Comparison of ENCODE assay signal across 31 mouse cellular contexts in genomic region chr1:170457673-170458072, GRCm38 (mm10).
DNase-seq lines count a peak whose midpoint lies in the region; ATAC-seq and TF ChIP-seq lines count a peak whose summit lies in the region.
"Had no signal": no experiment of that assay in that cellular context is flagged by ENCODE, and none has a peak within 500 bp of the region (broad histone marks: within the 10 kb centered on the region; RNA-seq: fewer than 3 reads in every experiment).

No protein-coding gene starts in this region.

- 0 out of 2 replicates have a peak overlapping the region, but pooled peaks have one; percentile 7 for H3K4me2 ChIP-seq in heart, embryonic 14.5 days (ENCODE audit: low read length)
- H3K4me2 ChIP-seq in lung, embryonic 14.5 days: no peak overlapping the region
- no peak overlapping the region for H3K4me2 ChIP-seq in midbrain, embryonic 16.5 days (ENCODE audit: low read length)
- H3K4me2 ChIP-seq: embryonic facial prominence, embryonic 13.5 days; forebrain, embryonic 15.5 days; heart, embryonic 15.5 days; hindbrain, embryonic 13.5 days; liver, embryonic 12.5 days; midbrain, embryonic 15.5 days had no signal

- no peak for TF ChIP-seq CTCF in lung, embryonic 14.5 days (IDR thresholded peaks at IDR 0.05; ENCODE audit: low read depth)
- no peak for TF ChIP-seq CTCF in Patski (IDR thresholded peaks at IDR 0.05)

- no peak for ATAC-seq in heart, embryonic 14.5 days (ENCODE audit: insufficient number of reproducible peaks, insufficient read depth, low FRiP score, low read depth)
- peak; percentile 70; the same call in 1 of the 2 replicates for ATAC-seq in lung, embryonic 14.5 days (ENCODE audit: insufficient read depth)
- peak; percentile 90 for ATAC-seq in Patski
- no peak for ATAC-seq in megakaryocyte progenitor cell, adult 5-6 weeks (replicated peaks; ENCODE audit: poor library complexity)
- no peak for ATAC-seq in midbrain, embryonic 16.5 days
- ATAC-seq: forebrain, embryonic 15.5 days; liver, embryonic 12.5 days; liver, postnatal 0 days; midbrain, embryonic 15.5 days had no signal

- H3K9me3 ChIP-seq in heart, embryonic 14.5 days (ENCODE audit: control insufficient read depth, low read length): peaks cover 11% of the 10 kb centered on the region; the same call in 1 of the 2 replicates
- H3K9me3 ChIP-seq in lung, embryonic 14.5 days (ENCODE audit: low read depth, low read length): no peaks in the 10 kb centered on the region
- H3K9me3 ChIP-seq in midbrain, embryonic 16.5 days (replicated peaks; ENCODE audit: control insufficient read depth, low read length, poor library complexity, severe bottlenecking): no peaks in the 10 kb centered on the region
- H3K9me3 ChIP-seq: forebrain, embryonic 15.5 days; heart, embryonic 15.5 days; liver, embryonic 12.5 days; midbrain, embryonic 15.5 days had no signal

- POLR2A ChIA-PET in Patski (lab: Charles Lee): interaction anchor here (0.7 to 0.9 kb wide), 2 partner anchors 23 to 985 kb away, joined by 3 read pairs; no protein-coding TSS in a partner anchor

- H3K4me3 ChIP-seq in heart, embryonic 14.5 days (ENCODE audit: control insufficient read depth in 1 of 2, insufficient read depth in 1 of 2, low read depth in 1 of 2, low read length in 2 of 2): no peak overlapping the region
- H3K4me3 ChIP-seq in lung, embryonic 14.5 days (ENCODE audit: low read depth, low read length): no peak overlapping the region
- H3K4me3 ChIP-seq in midbrain, embryonic 16.5 days (ENCODE audit: low read depth, low read length): no peak overlapping the region
- H3K4me3 ChIP-seq: embryonic facial prominence, embryonic 13.5 days; forebrain, embryonic 10.5 days; forebrain, embryonic 15.5 days; heart, adult 2 months; heart, embryonic 15.5 days; hindbrain, embryonic 13.5 days; liver, embryonic 12.5 days; midbrain, embryonic 10.5 days; midbrain, embryonic 15.5 days had no signal

- no peak for DNase-seq in heart, postnatal 25 days (ENCODE audit: low spot score)
- peak; percentile 44 for DNase-seq in lung, embryonic 14.5 days
- no peak for DNase-seq in lung, postnatal 25 days (ENCODE audit: low spot score)
- DNase-seq in 3T3-L1 (ENCODE audit: low read depth, low spot score): peak; percentile 37
- DNase-seq in Patski (ENCODE audit: low read depth, low spot score): no peak
- DNase-seq: adrenal gland, postnatal 10 days; B cell, adult 2 months; cerebellum, adult 11 months; cerebellum, adult 9-10 months; cerebellum, postnatal 36 days; embryo, embryonic 11 days; heart, adult 2 months; heart, postnatal 4 days; kidney, adult 2 months; kidney, postnatal 14 days; left cerebral cortex, postnatal 4 days; liver, postnatal 0 days; right cerebral cortex, postnatal 25 days; spleen, adult 18-20 months; thymus, postnatal 4 days had no signal

- in situ Hi-C loops in Patski (cut with MboI; ENCODE audit: low pct_unique_long_range_greater_than_20kb): no loop called here

- 20% methylated on average over 4 of the region's 4 CpGs for WGBS in heart, embryonic 14.5 days
- 7% methylated on average over 4 of the region's 4 CpGs for WGBS in lung, embryonic 14.5 days
- WGBS in midbrain, embryonic 16.5 days: 89% methylated on average over 4 of the region's 4 CpGs

- peaks cover 3 to 24% of the 10 kb centered on the region in 2 experiments; a peak in 3 of 4 replicates for H3K4me1 ChIP-seq in heart, embryonic 14.5 days (ENCODE audit: control insufficient read depth in 2 of 2, insufficient read depth in 2 of 2, low read length in 2 of 2)
- H3K4me1 ChIP-seq in lung, embryonic 14.5 days (ENCODE audit: insufficient read depth): peaks cover 5% of the 10 kb centered on the region
- H3K4me1 ChIP-seq in midbrain, embryonic 16.5 days (ENCODE audit: control insufficient read depth, insufficient read depth, low read length): no peaks in the 10 kb centered on the region
- H3K4me1 ChIP-seq: embryonic facial prominence, embryonic 13.5 days had no signal

- H3K27ac ChIP-seq in heart, embryonic 14.5 days (replicated peaks in 1 of 2; ENCODE audit: control insufficient read depth in 1 of 2, insufficient read depth in 1 of 2, low read depth in 2 of 2, low read length in 2 of 2): no peak overlapping the region
- H3K27ac ChIP-seq in lung, embryonic 14.5 days (ENCODE audit: low read depth): no peak overlapping the region
- H3K27ac ChIP-seq in midbrain, embryonic 16.5 days (ENCODE audit: low read length): no peak overlapping the region
- H3K27ac ChIP-seq: embryonic facial prominence, embryonic 13.5 days; forebrain, embryonic 10.5 days; forebrain, embryonic 15.5 days; heart, adult 2 months; heart, embryonic 15.5 days; hindbrain, embryonic 13.5 days; liver, embryonic 12.5 days; midbrain, embryonic 10.5 days; midbrain, embryonic 15.5 days had no signal

- no peak overlapping the region for H3K9ac ChIP-seq in heart, embryonic 14.5 days (ENCODE audit: low read length)
- H3K9ac ChIP-seq in lung, embryonic 14.5 days: no peak overlapping the region
- no peak overlapping the region for H3K9ac ChIP-seq in midbrain, embryonic 16.5 days (ENCODE audit: low read depth, low read length)
- H3K9ac ChIP-seq: embryonic facial prominence, embryonic 13.5 days; forebrain, embryonic 15.5 days; heart, embryonic 15.5 days; hindbrain, embryonic 13.5 days; liver, embryonic 12.5 days; liver, postnatal 0 days; midbrain, embryonic 15.5 days had no signal

- no peaks in the 10 kb centered on the region for H3K27me3 ChIP-seq in heart, embryonic 14.5 days (ENCODE audit: control insufficient read depth, insufficient read depth, low read length)
- no peaks in the 10 kb centered on the region for H3K27me3 ChIP-seq in lung, embryonic 14.5 days (ENCODE audit: insufficient read depth, low read length)
- H3K27me3 ChIP-seq in Patski: no peaks in the 10 kb centered on the region
- no peaks in the 10 kb centered on the region for H3K27me3 ChIP-seq in midbrain, embryonic 16.5 days (ENCODE audit: control insufficient read depth, insufficient read depth, low read depth, low read length)
- H3K27me3 ChIP-seq: embryonic facial prominence, embryonic 13.5 days; forebrain, embryonic 15.5 days; heart, embryonic 15.5 days; hindbrain, embryonic 13.5 days; liver, embryonic 12.5 days; midbrain, embryonic 15.5 days had no signal

- intact Hi-C loops in heart, postnatal 25 days (cut with DNase I): no loop called here

- no peaks in the 10 kb centered on the region for H3K36me3 ChIP-seq in heart, embryonic 14.5 days (ENCODE audit: control insufficient read depth, insufficient read depth, low read length)
- no peaks in the 10 kb centered on the region for H3K36me3 ChIP-seq in lung, embryonic 14.5 days (ENCODE audit: insufficient read depth)
- no peaks in the 10 kb centered on the region for H3K36me3 ChIP-seq in midbrain, embryonic 16.5 days (ENCODE audit: control insufficient read depth, insufficient read depth, low read length)
- H3K36me3 ChIP-seq: embryonic facial prominence, embryonic 13.5 days; forebrain, embryonic 10.5 days; forebrain, embryonic 15.5 days; heart, embryonic 15.5 days; hindbrain, embryonic 13.5 days; liver, embryonic 12.5 days; midbrain, embryonic 15.5 days had no signal

- CTCF ChIA-PET in Patski (lab: Charles Lee): interaction anchor here (1.1 kb wide), 1 partner anchor 11 kb away, joined by 3 read pairs; no protein-coding TSS in a partner anchor

Comparison
In these comparisons a context has a peak if more than half of its experiments do, and no peak if none do; other contexts are left out.
1. DNase-seq: peak in lung, embryonic 14.5 days (single experiment) and 3T3-L1 (single experiment); none in heart, postnatal 25 days (single experiment), lung, postnatal 25 days (single experiment) and Patski (single experiment).
2. ATAC-seq: peak in lung, embryonic 14.5 days (single experiment) and Patski (single experiment); none in heart, embryonic 14.5 days (single experiment), megakaryocyte progenitor cell, adult 5-6 weeks (single experiment) and midbrain, embryonic 16.5 days (single experiment).